Mouse (Mus musculus) midbrain, embryonic 12.5 days (tissue): ENCODE results near the gene Stx19. TPM values are rescaled to one million over a fixed set of nuclear protein-coding genes. Genes with fewer than 3 reads are reported as not detected.

ENCODE experiments used
- ATAC-seq: fragments of 200-750 bp; cut with Nextera tagmentation; 2 replicates; pipeline ENCODE4 v1.8.0; 2017; ENCODE audit warnings: low read depth, moderate TSS enrichment, moderate library complexity; ENCODE audit not compliant: low FRiP score
- H3K27ac ChIP-seq: fragments of 300-500 bp; sonication (generic); replicated peaks from 2 replicates; pipeline ENCODE4 v1.5.1; 2016; ENCODE audit warnings: mild to moderate bottlenecking
- H3K27me3 ChIP-seq: fragments of 300-500 bp; sonication (generic); 2 replicates; pipeline ENCODE4 v1.6.1; 2016; ENCODE audit warnings: mild to moderate bottlenecking
- H3K36me3 ChIP-seq: fragments of 300-500 bp; sonication (generic); 2 replicates; pipeline ENCODE4 v1.6.1; 2016
- H3K4me1 ChIP-seq: fragments of 300-500 bp; sonication (generic); 2 replicates; pipeline ENCODE4 v1.6.1; 2016
- H3K4me2 ChIP-seq: fragments of 300-500 bp; sonication (generic); replicated peaks from 2 replicates; pipeline ENCODE4 v1.6.1; 2016; ENCODE audit warnings: mild to moderate bottlenecking, moderate library complexity
- H3K4me3 ChIP-seq: fragments of 300-500 bp; sonication (generic); 2 replicates; pipeline ENCODE4 v1.5.1; 2016; ENCODE audit warnings: mild to moderate bottlenecking
- H3K9ac ChIP-seq: fragments of 300-500 bp; sonication (generic); replicated peaks from 2 replicates; pipeline ENCODE4 v1.6.1; 2016; ENCODE audit warnings: mild to moderate bottlenecking, moderate library complexity
- H3K9me3 ChIP-seq: fragments of 300-500 bp; sonication (generic); 2 replicates; pipeline ENCODE4 v1.6.1; 2016; ENCODE audit warnings: mild to moderate bottlenecking
- WGBS: fragments of 180-500 bp; shearing (Covaris S2); methylation state at CpG from one replicate; pipeline ENCODE4 v1.1.7; 2016; 5-methylcytosine and 5-hydroxymethylcytosine counted together
- polyA plus RNA-seq: library from polyadenylated mRNA; unstranded; fragments of >200 nt; fragmentation: Nextera tagmentation; extraction: Ambion mirVana; gene quantifications from 2 replicates; pipeline ENCODE4 v1.2.1, GENCODE M21; 2016

Stx19 gene
- polyA plus RNA-seq, 1 experiment from 2014 or later = 0.60 TPM

GRCm38 (mm10) chr16:62853611-62854126 is 39.2 kb downstream of the Stx19 start:
- no peaks in the 10 kb centered on the region for H3K36me3 ChIP-seq
- peak overlapping the region; percentile 74 for H3K9ac ChIP-seq
- peak overlapping the region; percentile 53 for H3K4me3 ChIP-seq
- H3K4me1 ChIP-seq = no peaks in the 10 kb centered on the region
- H3K4me2 ChIP-seq = peak overlapping the region; percentile 71
- peak; percentile 52 for ATAC-seq
- 0 out of 2 replicates have a peak overlapping the region, but pooled peaks have one; percentile 15 for H3K27ac ChIP-seq
- H3K27me3 ChIP-seq = no peaks in the 10 kb centered on the region
- WGBS = 21% methylated on average over 2 of the region's 3 CpGs
- H3K9me3 ChIP-seq = no peaks in the 10 kb centered on the region

- peak; percentile 95 for ATAC-seq
- Histone ChIP-seq H3K27ac (0 out of 2 replicates have a peak within 1 kb of the TSS, but pooled peaks have one; percentile 15), H3K9me3 (no peaks in the 10 kb centered on the region), H3K9ac (peak within 1 kb of the TSS; percentile 74), H3K4me3 (peak within 1 kb of the TSS; percentile 53), H3K27me3 (no peaks in the 10 kb centered on the region), H3K36me3 (no peaks in the 10 kb centered on the region), H3K4me1 (no peaks in the 10 kb centered on the region), H3K4me2 (peak within 1 kb of the TSS; percentile 71)
- WGBS = 3% methylated on average over 36 of the region's 42 CpGs
Observed at GRCm38 (mm10) chr16:62854191-62855068, 40.0 kb downstream of the Stx19 start, which contains the start of gene Pros1. Gene Pros1 (plus strand): TSS chr16:62854307.

GRCm38 (mm10) chr16:62855385-62855784 is 40.9 kb downstream of the Stx19 start:
- Histone ChIP-seq H3K36me3 (no peaks in the 10 kb centered on the region), H3K4me3 (no peak overlapping the region), H3K27me3 (no peaks in the 10 kb centered on the region), H3K4me2 (no peak overlapping the region), H3K9ac (no peak overlapping the region), H3K27ac (no peak overlapping the region), H3K9me3 (no peaks in the 10 kb centered on the region), H3K4me1 (no peaks in the 10 kb centered on the region)
- ATAC-seq = no peak
- 79% methylated on average over 6 of the region's 6 CpGs for WGBS

GRCm38 (mm10) chr16:62856273-62856672 is 41.8 kb downstream of the Stx19 start:
- Histone ChIP-seq H3K9me3 (no peaks in the 10 kb centered on the region), H3K27me3 (no peaks in the 10 kb centered on the region), H3K27ac (no peak overlapping the region), H3K4me2 (no peak overlapping the region), H3K9ac (no peak overlapping the region), H3K36me3 (no peaks in the 10 kb centered on the region), H3K4me3 (no peak overlapping the region), H3K4me1 (no peaks in the 10 kb centered on the region)
- 94% methylated on average over 2 of the region's 2 CpGs for WGBS
- no peak for ATAC-seq

GRCm38 (mm10) chr16:62857498-62857897 is 43.0 kb downstream of the Stx19 start:
- WGBS = 93% methylated on average over 2 of the region's 2 CpGs
- no peak for ATAC-seq

GRCm38 (mm10) chr16:62858018-62858417 is 43.5 kb downstream of the Stx19 start:
- no peaks in the 10 kb centered on the region for H3K4me1 ChIP-seq
- no peak overlapping the region for H3K4me3 ChIP-seq
- no peak for ATAC-seq
- H3K4me2 ChIP-seq = no peak overlapping the region
- H3K9me3 ChIP-seq = no peaks in the 10 kb centered on the region
- no peaks in the 10 kb centered on the region for H3K27me3 ChIP-seq
- WGBS = 93% methylated on average over 1 of the region's 1 CpGs
- no peak overlapping the region for H3K9ac ChIP-seq
- H3K27ac ChIP-seq = no peak overlapping the region
- H3K36me3 ChIP-seq = no peaks in the 10 kb centered on the region

More at GRCm38 (mm10) chr16:62857498-62857897, 43.0 kb downstream of the Stx19 start:
- H3K4me3 ChIP-seq = no peak overlapping the region
- H3K27me3 ChIP-seq = no peaks in the 10 kb centered on the region
- no peaks in the 10 kb centered on the region for H3K4me1 ChIP-seq
- no peak overlapping the region for H3K9ac ChIP-seq
- H3K36me3 ChIP-seq = no peaks in the 10 kb centered on the region
- H3K27ac ChIP-seq = no peak overlapping the region
- no peak overlapping the region for H3K4me2 ChIP-seq
- no peaks in the 10 kb centered on the region for H3K9me3 ChIP-seq

GRCm38 (mm10) chr16:62860140-62860539 is 45.7 kb downstream of the Stx19 start:
- no peak overlapping the region for H3K4me2 ChIP-seq
- H3K27ac ChIP-seq = no peak overlapping the region
- H3K9ac ChIP-seq = no peak overlapping the region
- no peaks in the 10 kb centered on the region for H3K36me3 ChIP-seq
- H3K4me1 ChIP-seq = no peaks in the 10 kb centered on the region
- ATAC-seq = no peak
- 81% methylated on average over 1 of the region's 1 CpGs for WGBS
- H3K9me3 ChIP-seq = no peaks in the 10 kb centered on the region
- H3K4me3 ChIP-seq = no peak overlapping the region
- no peaks in the 10 kb centered on the region for H3K27me3 ChIP-seq

- H3K9ac ChIP-seq = no peak overlapping the region
- H3K9me3 ChIP-seq = no peaks in the 10 kb centered on the region
- H3K4me3 ChIP-seq = no peak overlapping the region
- ATAC-seq = no peak
- no peak overlapping the region for H3K4me2 ChIP-seq
- no peak overlapping the region for H3K27ac ChIP-seq
- H3K36me3 ChIP-seq = no peaks in the 10 kb centered on the region
- no peaks in the 10 kb centered on the region for H3K4me1 ChIP-seq
- no peaks in the 10 kb centered on the region for H3K27me3 ChIP-seq
- WGBS = 72% methylated on average over 6 of the region's 6 CpGs
Observed at GRCm38 (mm10) chr16:62861455-62861854, 47.0 kb downstream of the Stx19 start.

GRCm38 (mm10) chr16:62872688-62873117 is 58.2 kb downstream of the Stx19 start:
- Histone ChIP-seq H3K4me2 (no peak overlapping the region), H3K27ac (no peak overlapping the region), H3K4me3 (no peak overlapping the region), H3K36me3 (no peaks in the 10 kb centered on the region), H3K4me1 (no peaks in the 10 kb centered on the region), H3K9me3 (no peaks in the 10 kb centered on the region), H3K9ac (no peak overlapping the region), H3K27me3 (no peaks in the 10 kb centered on the region)
- WGBS = 55% methylated on average over 5 of the region's 5 CpGs
- ATAC-seq = no peak

- whole genome bisulfite sequencing = 80% methylated on average over 4 of the region's 4 CpGs
- ATAC-seq = no peak
Observed at GRCm38 (mm10) chr16:62873180-62873579, 58.7 kb downstream of the Stx19 start.

More at GRCm38 (mm10) chr16:62873180-62873579, 58.7 kb downstream of the Stx19 start:
- H3K27ac ChIP-seq = no peak overlapping the region
- H3K4me2 ChIP-seq = no peak overlapping the region
- no peaks in the 10 kb centered on the region for H3K9me3 ChIP-seq
- no peak overlapping the region for H3K4me3 ChIP-seq
- H3K36me3 ChIP-seq = no peaks in the 10 kb centered on the region
- H3K27me3 ChIP-seq = no peaks in the 10 kb centered on the region
- H3K9ac ChIP-seq = no peak overlapping the region
- H3K4me1 ChIP-seq = no peaks in the 10 kb centered on the region
